Comparison of ENCODE assay signal across 8 mouse cellular contexts in the genomic region with DNA sequence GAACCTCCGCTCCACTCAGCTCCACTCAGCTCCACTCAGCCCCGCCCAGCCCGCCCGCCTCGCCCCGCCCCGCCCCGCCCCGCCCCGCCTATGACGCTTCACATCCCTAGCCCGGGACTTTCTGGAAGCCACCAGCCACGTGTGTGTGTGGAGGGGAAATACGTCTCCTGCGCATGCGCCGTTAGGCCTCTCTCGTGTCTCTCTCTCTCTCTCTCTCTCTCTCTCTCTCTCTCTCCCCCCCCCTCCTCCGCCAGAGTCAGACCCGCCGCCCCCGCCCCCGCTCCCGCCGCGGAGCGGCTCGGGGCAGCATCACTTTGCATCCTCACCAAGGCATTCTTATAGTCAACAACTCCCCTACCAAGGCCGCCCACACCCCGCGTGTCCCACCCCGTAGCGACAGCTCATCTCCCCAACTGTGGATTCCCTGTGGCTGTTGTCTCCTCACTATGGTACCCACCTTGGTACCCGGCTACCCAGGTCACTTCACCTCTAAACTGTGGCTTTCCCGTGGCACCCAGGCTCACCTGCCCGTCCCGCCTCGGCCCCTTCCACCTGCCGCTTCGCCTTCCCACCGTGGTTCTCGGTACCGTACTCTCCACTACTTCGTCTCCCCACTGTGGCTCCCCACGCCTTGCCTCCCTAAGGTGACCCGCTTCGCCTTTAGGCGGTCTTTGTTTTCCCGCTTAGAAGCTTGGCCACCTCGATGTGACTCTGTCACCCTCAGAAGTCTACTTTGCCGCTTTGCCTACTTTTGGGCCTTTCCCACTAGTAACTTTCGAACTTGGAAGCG. TPM values are rescaled to one million over a fixed set of nuclear protein-coding genes. Genes with fewer than 3 reads are reported as not detected.
DNase-seq lines count a peak whose midpoint lies in the region; ATAC-seq and TF ChIP-seq lines count a peak whose summit lies in the region.

No protein-coding gene starts in this region.

- no peaks in the 10 kb centered on the region for H3K4me1 ChIP-seq in E14TG2a.4 (replicated peaks; ENCODE audit: low read depth, low read length)
- H3K4me1 ChIP-seq in forebrain, embryonic 14.5 days (ENCODE audit: control insufficient read depth, insufficient read depth, low read length), result no peaks in the 10 kb centered on the region
- H3K4me1 ChIP-seq in liver, embryonic 15.5 days (replicated peaks), result no peaks in the 10 kb centered on the region
- no peaks in the 10 kb centered on the region for H3K4me1 ChIP-seq in neural tube, embryonic 11.5 days (ENCODE audit: control insufficient read depth, insufficient read depth, low read length)
- no peaks in the 10 kb centered on the region for H3K4me1 ChIP-seq in stomach, embryonic 16.5 days (ENCODE audit: control insufficient read depth, insufficient read depth, low read length)

- peak overlapping the region; percentile 43 for H3K4me2 ChIP-seq in forebrain, embryonic 14.5 days (ENCODE audit: low read length)
- peak overlapping the region; percentile 61 for H3K4me2 ChIP-seq in liver, embryonic 15.5 days
- H3K4me2 ChIP-seq in neural tube, embryonic 11.5 days (ENCODE audit: low read depth), result peak overlapping the region; percentile 27; the same call in 1 of the 2 replicates
- H3K4me2 ChIP-seq in stomach, embryonic 16.5 days (ENCODE audit: low read depth, low read length), result peak overlapping the region; percentile 46

- peak; percentile 80 for ATAC-seq in cerebellum, adult (ENCODE audit: insufficient number of reproducible peaks, low FRiP score, low TSS enrichment)
- ATAC-seq in forebrain, embryonic 14.5 days, result peak; percentile 97
- ATAC-seq in liver, embryonic 15.5 days (ENCODE audit: insufficient read depth), result peak; percentile 89
- ATAC-seq in neural tube, embryonic 11.5 days (ENCODE audit: insufficient read depth, low FRiP score, low TSS enrichment), result peak; percentile 86
- peak; percentile 89 for ATAC-seq in stomach, embryonic 16.5 days (ENCODE audit: insufficient read depth, low FRiP score)

- H3K4me3 ChIP-seq in E14TG2a.4 (replicated peaks; ENCODE audit: low read length), result peak overlapping the region; percentile 37
- H3K4me3 ChIP-seq in forebrain, embryonic 14.5 days (ENCODE audit: low read depth, low read length), result peak overlapping the region; percentile 24
- H3K4me3 ChIP-seq in liver, embryonic 15.5 days (replicated peaks), result peak overlapping the region; percentile 36
- H3K4me3 ChIP-seq in neural tube, embryonic 11.5 days (ENCODE audit: low read depth, low read length), result peak overlapping the region; percentile 21
- H3K4me3 ChIP-seq in stomach, embryonic 16.5 days (replicated peaks; ENCODE audit: low read length), result peak overlapping the region; percentile 39

- DNase-seq in forebrain, embryonic 14.5 days (ENCODE audit: low spot score), result peak; percentile 85
- peak; percentile 49 to 50 for DNase-seq in heart, postnatal 14 days
- DNase-seq in kidney, postnatal 4 days, result peak; percentile 66 to 79
- peak; percentile 70 for DNase-seq in neural tube, embryonic 11.5 days (ENCODE audit: low spot score)

- intact Hi-C loops in heart, postnatal 14 days (cut with DNase I), result no loop called here

- H3K36me3 ChIP-seq in E14TG2a.4 (ENCODE audit: insufficient read depth, low read length), result no peaks in the 10 kb centered on the region
- no peaks in the 10 kb centered on the region for H3K36me3 ChIP-seq in forebrain, embryonic 14.5 days (ENCODE audit: control insufficient read depth, insufficient read depth, low read length)
- no peaks in the 10 kb centered on the region for H3K36me3 ChIP-seq in liver, embryonic 15.5 days (replicated peaks)
- H3K36me3 ChIP-seq in neural tube, embryonic 11.5 days (ENCODE audit: control insufficient read depth, insufficient read depth, low read length), result no peaks in the 10 kb centered on the region
- H3K36me3 ChIP-seq in stomach, embryonic 16.5 days (ENCODE audit: control insufficient read depth, insufficient read depth, low read length), result no peaks in the 10 kb centered on the region

- H3K9ac ChIP-seq in forebrain, embryonic 14.5 days (ENCODE audit: low read length), result 0 out of 2 replicates have a peak overlapping the region, but pooled peaks have one; percentile 21
- no peak overlapping the region for H3K9ac ChIP-seq in liver, embryonic 15.5 days
- no peak overlapping the region for H3K9ac ChIP-seq in neural tube, embryonic 11.5 days (ENCODE audit: low read length)
- H3K9ac ChIP-seq in stomach, embryonic 16.5 days (ENCODE audit: low read length), result peak overlapping the region; percentile 52

- WGBS in forebrain, embryonic 14.5 days, result 54% methylated on average over 47 of the region's 53 CpGs
- 45% methylated on average over 45 of the region's 53 CpGs for WGBS in liver, embryonic 15.5 days (ENCODE audit: insufficient replicate concordance)
- WGBS in neural tube, embryonic 11.5 days, result 58% methylated on average over 33 of the region's 53 CpGs
- 49% methylated on average over 46 of the region's 53 CpGs for WGBS in stomach, embryonic 16.5 days

- H3K27me3 ChIP-seq in E14TG2a.4 (ENCODE audit: insufficient read depth, low read length), result peaks cover 17% of the 10 kb centered on the region; the same call in 1 of the 2 replicates
- no peaks in the 10 kb centered on the region for H3K27me3 ChIP-seq in forebrain, embryonic 14.5 days (replicated peaks; ENCODE audit: control insufficient read depth, insufficient read depth, low read length)
- H3K27me3 ChIP-seq in liver, embryonic 15.5 days, result no peaks in the 10 kb centered on the region
- no peaks in the 10 kb centered on the region for H3K27me3 ChIP-seq in neural tube, embryonic 11.5 days (ENCODE audit: control insufficient read depth, insufficient read depth, low read length)
- no peaks in the 10 kb centered on the region for H3K27me3 ChIP-seq in stomach, embryonic 16.5 days (ENCODE audit: control insufficient read depth, insufficient read depth, low read length)

- no peaks in the 10 kb centered on the region for H3K9me3 ChIP-seq in E14TG2a.4 (ENCODE audit: low read length)
- no peaks in the 10 kb centered on the region for H3K9me3 ChIP-seq in forebrain, embryonic 14.5 days (replicated peaks; ENCODE audit: control insufficient read depth, low read length)
- 0 out of 2 replicates have a peak, but pooled peaks cover 5% of the 10 kb centered on the region for H3K9me3 ChIP-seq in liver, embryonic 15.5 days (replicated peaks)
- H3K9me3 ChIP-seq in neural tube, embryonic 11.5 days (ENCODE audit: control insufficient read depth, low read length), result no peaks in the 10 kb centered on the region
- no peaks in the 10 kb centered on the region for H3K9me3 ChIP-seq in stomach, embryonic 16.5 days (replicated peaks; ENCODE audit: control insufficient read depth, low read length)

- TF ChIP-seq CTCF in E14TG2a.4 (conservative IDR thresholded peaks at IDR 0.05; ENCODE audit: low read length), result no peak

- H3K27ac ChIP-seq in forebrain, embryonic 14.5 days (ENCODE audit: low read depth, low read length), result no peak overlapping the region
- no peak overlapping the region for H3K27ac ChIP-seq in liver, embryonic 15.5 days (replicated peaks)
- no peak overlapping the region for H3K27ac ChIP-seq in neural tube, embryonic 11.5 days (ENCODE audit: low read depth, low read length)
- no peak overlapping the region for H3K27ac ChIP-seq in stomach, embryonic 16.5 days (ENCODE audit: low read length)

RNA-seq across cellular contexts. Expression of a gene that starts 1.1 kb away (rescaled TPM):
- 0.15 and 0.42 TPM in 2 replicates for polyA plus RNA-seq in forebrain, embryonic 14.5 days (2014; fragmentation: Nextera tagmentation; extraction: Ambion mirVana)
- total RNA-seq in heart, postnatal 14 days (2021), result not detected
- 0.13 and 0.14 TPM in 2 replicates for polyA plus RNA-seq in liver, embryonic 15.5 days (2015; fragmentation: Nextera tagmentation; extraction: Ambion mirVana)
- polyA plus RNA-seq in neural tube, embryonic 11.5 days (2014; fragmentation: Nextera tagmentation; extraction: Ambion mirVana), result 0.19 and 0.35 TPM in 2 replicates
- polyA plus RNA-seq in stomach, embryonic 16.5 days (2015; fragmentation: Nextera tagmentation; extraction: Ambion mirVana), result 0.59 and 0.64 TPM in 2 replicates

RNA-seq across cellular contexts. Expression of a gene that starts 45.5 kb away (rescaled TPM):
- polyA plus RNA-seq in forebrain, embryonic 14.5 days (2014; fragmentation: Nextera tagmentation; extraction: Ambion mirVana), result 6.5 and 7.3 TPM in 2 replicates
- total RNA-seq in heart, postnatal 14 days (2021), result 1 to 10 TPM; 3.6 to 5.6 TPM
- polyA plus RNA-seq in liver, embryonic 15.5 days (2015; fragmentation: Nextera tagmentation; extraction: Ambion mirVana), result 1.6 and 1.9 TPM in 2 replicates
- 5.5 and 6.0 TPM in 2 replicates for polyA plus RNA-seq in neural tube, embryonic 11.5 days (2014; fragmentation: Nextera tagmentation; extraction: Ambion mirVana)
- 4.4 and 5.0 TPM in 2 replicates for polyA plus RNA-seq in stomach, embryonic 16.5 days (2015; fragmentation: Nextera tagmentation; extraction: Ambion mirVana)

Comparison
In these comparisons a context has a peak if more than half of its experiments do, and no peak if none do; other contexts are left out.
1. H3K9ac ChIP-seq: peak in forebrain, embryonic 14.5 days (single experiment) and stomach, embryonic 16.5 days (single experiment); none in liver, embryonic 15.5 days (single experiment) and neural tube, embryonic 11.5 days (single experiment).
2. Peak in every context shown above with its lines, with median percentiles within 50 percentile points of each other: H3K4me3 ChIP-seq, ATAC-seq, DNase-seq and H3K4me2 ChIP-seq.